Mouse (Mus musculus): ENCODE results near the gene Ttc3. TPM values are rescaled to one million over a fixed set of nuclear protein-coding genes. Genes with fewer than 3 reads are reported as not detected.

Gene Ttc3
- total and polyA plus RNA-seq, 2 experiments from 2014 or later = 1,014 to 1,263 TPM

DNA sequence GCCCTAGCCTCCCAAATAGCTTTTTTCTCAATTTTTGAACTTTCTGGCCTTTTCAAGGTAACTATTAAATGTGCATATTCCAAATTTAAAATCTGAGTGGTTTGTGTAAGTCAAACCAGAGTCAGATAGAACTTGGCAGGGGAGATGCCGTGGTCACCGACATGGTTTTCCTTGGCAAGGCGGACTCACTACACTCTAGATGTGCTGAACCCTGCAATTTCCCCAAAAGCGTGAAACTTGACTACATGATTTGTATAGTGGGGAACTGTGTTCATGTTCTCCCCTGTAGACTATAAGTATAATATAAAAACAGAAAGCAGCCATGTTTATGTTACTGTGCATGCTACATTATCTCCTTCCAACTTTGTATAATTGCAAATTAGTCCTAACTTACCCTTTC is 58.5 kb downstream of the Ttc3 start:
- Histone ChIP-seq H3K9ac (no peak overlapping the region), H3K36me3 (ENCODE audit: insufficient read depth) (peaks cover 79% of the 10 kb centered on the region), H3K4me2 (ENCODE audit: low read depth) (no peak overlapping the region), H3K27ac (ENCODE audit: low read depth, low read length) (no peak overlapping the region), H3K4me3 (ENCODE audit: low read depth, low read length) (no peak overlapping the region), H3K9me3 (ENCODE audit: low read length) (no peaks in the 10 kb centered on the region), H3K27me3 (ENCODE audit: insufficient read depth, low read length) (no peaks in the 10 kb centered on the region), H3K4me1 (ENCODE audit: insufficient read depth) (no peaks in the 10 kb centered on the region)
- DNase-seq (no peak), ATAC-seq (no peak)
- WGBS = 98% methylated on average over 4 of the region's 4 CpGs
- TF ChIP-seq CTCF (IDR thresholded peaks at IDR 0.05; ENCODE audit: low read depth) = no peak

DNA sequence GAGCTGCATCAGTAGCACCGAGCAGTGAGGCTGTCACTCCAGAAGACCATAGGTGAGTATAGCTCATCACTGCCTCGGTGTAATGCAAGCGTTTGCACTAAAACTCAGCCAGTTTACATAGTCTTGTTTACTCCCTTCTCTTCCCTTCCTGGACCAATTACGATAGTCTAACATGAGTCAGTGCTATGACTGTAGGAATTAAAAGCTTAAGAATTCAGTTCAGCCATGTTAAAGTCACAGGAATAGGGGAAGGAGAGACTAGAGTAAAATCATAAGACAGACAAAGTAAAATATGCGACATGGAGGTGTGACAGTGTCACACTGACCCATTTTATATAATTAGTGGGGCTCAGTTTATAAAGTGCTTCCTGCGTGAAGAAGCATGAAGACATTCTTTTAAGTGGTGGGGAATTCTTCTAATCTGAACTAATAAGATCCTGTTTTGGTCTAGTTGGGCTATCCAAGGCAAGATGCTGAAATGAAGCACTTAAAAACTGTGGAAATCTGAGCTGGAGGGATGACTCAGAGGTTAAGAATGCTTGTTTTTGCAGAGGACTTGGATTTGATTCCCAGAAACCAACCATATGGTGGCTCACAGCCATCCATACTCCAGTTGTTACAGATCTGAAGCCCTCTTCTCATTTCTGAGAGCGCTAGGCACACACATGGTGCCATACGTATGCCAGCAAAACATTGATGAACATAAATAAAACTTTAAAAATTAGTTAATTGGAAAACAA is 65.2 kb downstream of the Ttc3 start:
- H3K4me1 ChIP-seq (ENCODE audit: insufficient read depth) = no peaks in the 10 kb centered on the region
- ATAC-seq (no peak), DNase-seq (no peak)
- no peak overlapping the region for H3K27ac ChIP-seq (ENCODE audit: low read depth, low read length)
- H3K4me3 ChIP-seq (ENCODE audit: low read depth, low read length) = no peak overlapping the region
- H3K36me3 ChIP-seq (ENCODE audit: insufficient read depth) = peaks cover 83% of the 10 kb centered on the region
- H3K27me3 ChIP-seq (ENCODE audit: insufficient read depth, low read length) = no peaks in the 10 kb centered on the region
- TF ChIP-seq CTCF (IDR thresholded peaks at IDR 0.05; ENCODE audit: low read depth) = no peak
- H3K4me2 ChIP-seq (ENCODE audit: low read depth) = no peak overlapping the region
- 86% methylated on average over 8 of the region's 8 CpGs for WGBS
- H3K9me3 ChIP-seq (ENCODE audit: low read length) = no peaks in the 10 kb centered on the region
- H3K9ac ChIP-seq = no peak overlapping the region

DNA sequence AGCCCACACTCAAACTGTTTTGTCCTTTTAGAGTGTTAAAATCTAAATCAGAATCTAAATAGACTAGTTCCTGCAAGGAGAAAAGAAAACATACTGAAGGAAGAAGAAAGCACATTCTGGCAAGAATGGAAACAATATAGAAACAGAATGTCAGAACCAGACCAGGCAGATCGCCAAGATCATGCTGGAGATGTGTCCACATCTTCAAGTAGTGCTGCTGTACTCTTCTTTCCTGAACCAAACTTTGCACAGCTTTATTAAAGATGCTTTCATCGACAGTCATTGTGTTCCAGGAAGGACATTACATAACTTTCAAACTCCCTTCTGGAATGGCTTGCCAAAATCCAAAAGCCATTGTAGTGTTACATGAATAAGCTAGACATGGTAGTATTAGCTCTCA is 66.4 kb downstream of the Ttc3 start:
- Histone ChIP-seq H3K9ac (no peak overlapping the region), H3K9me3 (ENCODE audit: low read length) (no peaks in the 10 kb centered on the region), H3K36me3 (ENCODE audit: insufficient read depth) (peaks cover 80% of the 10 kb centered on the region), H3K4me2 (ENCODE audit: low read depth) (no peak overlapping the region), H3K27me3 (ENCODE audit: insufficient read depth, low read length) (no peaks in the 10 kb centered on the region), H3K4me3 (ENCODE audit: low read depth, low read length) (no peak overlapping the region), H3K4me1 (ENCODE audit: insufficient read depth) (no peaks in the 10 kb centered on the region), H3K27ac (ENCODE audit: low read depth, low read length) (no peak overlapping the region)
- ATAC-seq (no peak), DNase-seq (no peak)
- 92% methylated on average over 2 of the region's 2 CpGs for WGBS
- no peak for TF ChIP-seq CTCF (IDR thresholded peaks at IDR 0.05; ENCODE audit: low read depth)

DNA sequence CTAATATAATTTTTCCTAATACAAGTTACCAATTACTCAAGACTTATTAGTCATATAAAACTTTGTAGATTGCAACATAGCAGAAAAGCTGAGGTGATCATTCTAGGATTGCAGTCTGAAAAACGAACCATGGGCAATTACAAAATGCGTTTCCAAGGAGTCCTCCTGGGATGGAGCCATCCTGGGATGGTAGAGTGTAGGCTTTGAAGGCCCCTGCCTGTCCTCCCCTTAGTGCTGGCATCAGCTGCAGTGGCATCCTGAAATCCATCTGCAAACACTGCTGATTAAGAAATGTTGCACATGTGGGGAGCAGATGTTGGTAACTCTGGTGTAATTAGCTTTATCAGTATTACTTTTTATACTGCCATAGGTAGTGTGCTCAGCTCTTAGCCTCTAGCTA is 70.9 kb downstream of the Ttc3 start:
- TF ChIP-seq CTCF (IDR thresholded peaks at IDR 0.05; ENCODE audit: low read depth) = no peak
- DNase-seq (no peak), ATAC-seq (no peak)
- Histone ChIP-seq H3K27me3 (ENCODE audit: insufficient read depth, low read length) (no peaks in the 10 kb centered on the region), H3K27ac (ENCODE audit: low read depth, low read length) (no peak overlapping the region), H3K4me3 (ENCODE audit: low read depth, low read length) (no peak overlapping the region), H3K9ac (no peak overlapping the region), H3K36me3 (ENCODE audit: insufficient read depth) (peaks cover 74% of the 10 kb centered on the region), H3K4me2 (ENCODE audit: low read depth) (no peak overlapping the region), H3K9me3 (ENCODE audit: low read length) (no peaks in the 10 kb centered on the region), H3K4me1 (ENCODE audit: insufficient read depth) (no peaks in the 10 kb centered on the region)
- 91% methylated on average over 2 of the region's 2 CpGs for WGBS

DNA sequence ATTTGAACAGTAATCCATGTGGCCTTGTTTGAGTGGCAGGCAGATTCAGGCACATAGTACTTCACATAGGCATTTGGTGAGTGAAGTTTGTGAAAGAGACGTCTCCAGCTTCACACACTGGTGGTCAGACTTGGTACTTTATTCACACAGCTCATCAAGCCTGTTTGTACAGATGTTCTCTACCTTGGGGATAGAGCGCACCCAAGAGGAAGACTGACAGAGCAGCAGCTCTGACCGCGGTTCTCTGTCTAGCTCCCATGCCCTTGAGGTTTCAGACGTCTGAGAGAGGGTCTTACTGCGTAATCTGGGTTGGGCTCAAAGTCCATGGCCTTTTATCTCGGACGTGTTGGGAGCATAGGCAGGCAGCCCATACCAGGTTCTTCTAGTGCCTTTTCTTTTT is 78.7 kb downstream of the Ttc3 start:
- DNase-seq (no peak), ATAC-seq (no peak)
- H3K27ac ChIP-seq (ENCODE audit: low read depth, low read length) = no peak overlapping the region
- no peak overlapping the region for H3K4me3 ChIP-seq (ENCODE audit: low read depth, low read length)
- WGBS = 81% methylated on average over 8 of the region's 8 CpGs
- H3K9me3 ChIP-seq (ENCODE audit: low read length) = no peaks in the 10 kb centered on the region
- H3K27me3 ChIP-seq (ENCODE audit: insufficient read depth, low read length) = no peaks in the 10 kb centered on the region
- H3K9ac ChIP-seq = no peak overlapping the region
- H3K4me2 ChIP-seq (ENCODE audit: low read depth) = no peak overlapping the region
- TF ChIP-seq CTCF (IDR thresholded peaks at IDR 0.05; ENCODE audit: low read depth) = 0 out of 2 replicates have a peak, but pooled peaks have one; percentile 6
- no peaks in the 10 kb centered on the region for H3K4me1 ChIP-seq (ENCODE audit: insufficient read depth)
- peaks cover 73% of the 10 kb centered on the region for H3K36me3 ChIP-seq (ENCODE audit: insufficient read depth)

DNA sequence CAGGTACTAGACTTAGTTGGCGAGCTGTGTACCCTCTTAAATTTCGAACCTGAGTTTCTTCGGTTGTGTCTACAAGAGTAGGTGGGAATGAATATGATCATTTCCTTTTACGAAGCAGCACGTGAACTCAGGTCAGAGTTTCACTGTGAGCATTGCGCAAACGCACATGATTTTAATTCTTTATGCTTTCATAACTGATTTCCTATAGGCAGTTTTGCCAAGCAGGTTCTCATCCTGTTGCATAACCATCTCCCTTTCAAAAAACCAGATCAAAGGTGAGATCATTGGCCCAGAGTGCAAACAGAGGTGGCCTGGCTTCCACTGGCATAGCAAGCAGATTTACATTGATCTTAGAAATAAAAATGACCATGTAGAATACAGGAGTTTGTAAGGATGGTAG is 79.2 kb downstream of the Ttc3 start:
- Histone ChIP-seq H3K4me3 (ENCODE audit: low read depth, low read length) (no peak overlapping the region), H3K27me3 (ENCODE audit: insufficient read depth, low read length) (no peaks in the 10 kb centered on the region), H3K9me3 (ENCODE audit: low read length) (no peaks in the 10 kb centered on the region), H3K27ac (ENCODE audit: low read depth, low read length) (no peak overlapping the region), H3K4me1 (ENCODE audit: insufficient read depth) (no peaks in the 10 kb centered on the region), H3K4me2 (ENCODE audit: low read depth) (no peak overlapping the region), H3K36me3 (ENCODE audit: insufficient read depth) (peaks cover 78% of the 10 kb centered on the region), H3K9ac (no peak overlapping the region)
- no peak for TF ChIP-seq CTCF (IDR thresholded peaks at IDR 0.05; ENCODE audit: low read depth)
- WGBS = 95% methylated on average over 7 of the region's 7 CpGs
- DNase-seq (no peak), ATAC-seq (no peak)

DNA sequence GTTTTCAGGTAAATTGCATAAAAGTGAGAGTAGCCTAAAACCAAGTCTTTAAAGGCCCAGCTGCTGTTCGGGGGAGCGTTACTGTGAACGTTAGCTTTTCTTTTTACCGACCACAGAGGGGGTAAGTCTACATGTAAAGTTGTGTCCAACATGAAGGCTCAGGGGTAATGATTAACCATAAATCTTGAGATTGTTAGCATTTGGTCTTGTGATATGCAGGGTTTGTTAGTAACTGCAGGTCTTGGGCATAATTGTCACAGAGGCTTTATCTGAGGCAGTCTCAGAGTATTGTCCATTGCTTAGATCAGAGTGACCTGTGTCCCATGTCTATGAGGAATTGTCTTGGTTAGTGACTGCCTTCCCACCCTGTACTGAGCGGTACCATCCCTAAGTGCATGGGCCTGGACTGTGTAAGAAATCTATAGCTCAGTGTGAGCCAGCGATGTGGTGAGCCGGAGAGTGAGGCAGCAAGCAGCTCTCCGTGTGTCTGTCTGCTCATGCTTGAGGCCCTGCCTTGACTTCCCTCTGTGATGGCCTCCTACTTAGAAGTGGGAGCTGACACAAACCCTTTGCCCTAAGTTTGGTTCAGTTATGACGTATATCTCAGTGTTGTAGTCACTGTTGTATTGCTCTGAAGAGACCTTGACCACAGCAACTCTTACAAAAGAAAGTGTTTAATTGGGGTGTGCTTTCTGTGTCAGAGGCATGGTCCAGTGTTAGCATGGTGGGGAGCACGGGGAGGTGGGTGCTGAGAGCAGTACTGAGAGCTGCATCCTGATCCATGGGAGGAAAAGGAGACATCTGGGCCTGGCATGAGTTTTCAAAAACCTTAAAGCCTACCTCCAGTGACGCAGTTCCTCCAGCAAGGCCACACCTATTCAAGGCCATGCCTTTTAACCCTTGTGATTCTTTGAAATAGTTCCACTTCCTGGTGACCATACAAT is 81.4 kb downstream of the Ttc3 start:
- no peak overlapping the region for H3K27ac ChIP-seq (ENCODE audit: low read depth, low read length)
- no peaks in the 10 kb centered on the region for H3K9me3 ChIP-seq (ENCODE audit: low read length)
- no peak overlapping the region for H3K4me2 ChIP-seq (ENCODE audit: low read depth)
- no peak for TF ChIP-seq CTCF (IDR thresholded peaks at IDR 0.05; ENCODE audit: low read depth)
- H3K27me3 ChIP-seq (ENCODE audit: insufficient read depth, low read length) = no peaks in the 10 kb centered on the region
- DNase-seq (no peak), ATAC-seq (no peak)
- no peaks in the 10 kb centered on the region for H3K4me1 ChIP-seq (ENCODE audit: insufficient read depth)
- 91% methylated on average over 11 of the region's 11 CpGs for WGBS
- H3K9ac ChIP-seq = no peak overlapping the region
- H3K36me3 ChIP-seq (ENCODE audit: insufficient read depth) = peaks cover 84% of the 10 kb centered on the region
- no peak overlapping the region for H3K4me3 ChIP-seq (ENCODE audit: low read depth, low read length)
